Mouse (Mus musculus) lung, postnatal 0 days (tissue): ENCODE data around the gene Ltn1.

Source experiments
- CTCF ChIP-seq: IDR thresholded peaks from 2 replicates; pipeline ENCODE4 v1.5.1; 2016; ENCODE audit warnings: antibody characterized with exemption, mild to moderate bottlenecking
- EP300 ChIP-seq: IDR thresholded peaks from 2 replicates; pipeline ENCODE4 v1.6.1; 2016; ENCODE audit warnings: antibody characterized with exemption, mild to moderate bottlenecking, control low read depth

- TF ChIP-seq CTCF (peak; percentile 34), EP300 (0 out of 2 replicates have a peak, but pooled peaks have one; percentile 27)
Observed at GRCm38 (mm10) chr16:87354075-87354583, 78.3 kb downstream of the Ltn1 start, which contains the start of gene N6amt1.
